Mouse (Mus musculus) lung, postnatal 14 days (tissue): ENCODE measurements around the gene Znfx1.
A peak's percentile ranks its signal among the peaks of the same experiment; 100 is the strongest.
"Not testable (repeated sequence)": the region's sequence is repeated elsewhere in the genome, so short reads cannot be mapped to it uniquely, and the experiment has no call there.

Source experiments
- DNase-seq: peaks from one replicate; pipeline ENCODE4 v3.0.0; 2021

Znfx1 gene

GRCm38 (mm10) chr2:167048698-167049358 lies 14.0 kb downstream of the Znfx1 start:
- DNase-seq: no peak

DNA sequence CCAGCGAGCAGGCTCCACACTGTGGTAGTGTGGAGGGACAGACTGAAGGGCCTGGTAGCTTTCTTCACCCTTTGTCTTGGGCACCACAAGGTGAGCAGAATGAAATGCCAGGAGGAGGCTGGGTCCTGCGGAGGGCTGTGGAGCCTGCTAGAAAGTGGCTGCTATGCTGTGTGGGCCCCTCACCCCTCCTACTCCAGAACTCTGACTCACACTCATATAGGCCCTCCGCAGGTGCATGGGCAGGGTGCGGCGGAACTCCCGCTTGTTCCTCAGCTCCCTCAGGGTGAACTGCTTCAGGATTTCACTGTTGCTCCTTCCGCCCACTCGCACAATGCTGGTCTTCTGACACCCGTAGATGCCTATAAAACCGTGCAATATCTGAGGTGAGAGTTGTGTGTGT lies 14.6 kb downstream of the Znfx1 start:
- no peak for DNase-seq

DNA sequence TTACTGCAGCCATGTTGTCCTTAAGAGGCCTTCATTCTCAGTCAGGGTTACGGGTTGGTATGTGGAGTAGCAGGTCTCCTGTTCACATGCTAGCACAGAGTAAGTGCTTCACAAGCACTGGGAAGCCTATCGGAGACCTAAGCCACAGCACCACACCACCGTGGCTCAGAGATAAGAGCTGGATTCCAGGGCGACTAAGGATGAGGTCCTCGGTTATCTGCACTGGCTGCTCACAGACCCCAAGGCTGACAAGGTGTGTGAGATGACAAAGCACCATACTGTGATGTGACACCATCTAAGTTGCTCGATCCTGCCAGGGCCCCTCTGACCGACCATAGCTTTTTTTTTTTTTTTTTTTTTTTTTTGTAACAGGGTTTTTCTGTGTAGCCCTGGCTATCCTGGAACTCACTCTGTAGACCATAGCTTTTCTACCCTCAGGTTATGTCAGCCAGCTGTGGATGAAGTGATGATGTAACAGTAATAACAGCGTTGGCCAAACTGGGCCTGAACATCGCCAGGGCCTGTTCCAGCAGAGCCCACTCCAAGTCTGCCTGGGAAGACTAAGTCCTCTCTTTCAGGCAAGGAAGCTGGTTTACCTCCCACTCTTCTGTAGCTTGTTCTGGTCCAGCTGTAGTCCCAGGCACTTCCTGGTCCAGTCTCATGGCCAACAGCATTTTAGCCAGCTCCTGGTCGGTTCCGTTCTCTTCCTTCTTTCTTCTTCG lies 19.3 kb downstream of the Znfx1 start:
- DNase-seq: no peak

DNA sequence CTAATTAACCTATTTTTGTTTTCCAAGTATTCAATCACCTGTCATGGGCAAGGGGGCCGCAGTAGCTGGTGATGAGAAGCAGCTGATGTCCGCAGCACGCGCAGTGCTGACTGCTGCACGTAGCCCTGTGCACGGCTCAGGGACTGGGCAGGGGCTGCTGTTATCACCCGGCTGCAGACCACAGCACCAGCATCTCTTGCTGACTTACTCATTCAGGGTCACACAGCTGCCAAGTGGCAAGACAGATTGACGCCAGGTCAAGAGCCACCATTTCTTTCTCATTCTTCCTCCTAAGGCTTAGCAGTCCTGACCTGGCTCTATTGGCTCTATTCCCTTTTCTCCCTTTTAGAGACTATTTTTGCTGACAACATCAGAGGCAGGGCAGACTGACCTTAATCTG lies 23.4 kb downstream of the Znfx1 start:
- DNase-seq: no peak

DNA sequence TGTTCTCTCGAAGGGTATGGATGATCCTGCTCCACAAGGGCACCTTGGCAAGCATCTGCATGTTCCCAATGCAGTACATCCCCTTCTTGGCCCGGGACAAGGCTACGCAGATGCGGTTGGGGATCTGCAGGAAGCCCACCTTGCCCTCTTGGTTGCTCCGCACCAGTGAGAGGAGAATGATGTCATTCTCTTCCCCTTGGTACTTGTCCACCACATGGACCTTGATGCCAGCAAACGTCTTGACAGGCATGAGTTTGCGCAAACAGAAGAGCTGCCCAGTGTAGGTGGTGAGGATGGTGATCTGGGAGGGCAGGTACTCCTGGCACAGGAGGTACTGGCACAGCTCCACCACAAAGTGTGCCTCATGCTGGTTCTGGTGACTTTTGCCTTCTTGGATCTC lies 24.1 kb downstream of the Znfx1 start:
- no peak for DNase-seq

DNA sequence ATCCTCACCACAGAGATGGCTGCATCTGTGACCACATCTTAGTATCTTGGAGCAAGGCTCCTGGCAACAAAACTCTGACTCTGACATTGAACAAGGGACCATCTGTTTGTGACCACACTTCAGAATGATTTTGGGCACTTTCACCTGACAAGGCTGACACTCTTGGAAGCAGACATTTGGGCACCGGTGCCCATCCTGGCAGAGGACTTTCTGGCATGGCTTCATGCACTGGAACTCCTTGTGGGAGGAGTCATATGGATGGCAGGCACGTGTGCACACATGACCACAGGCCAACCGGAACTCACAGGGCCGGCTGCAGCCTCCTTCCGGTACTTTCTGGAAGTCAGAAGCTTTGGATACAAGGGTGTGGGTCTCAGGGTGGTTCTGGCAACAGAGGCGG lies 24.5 kb downstream of the Znfx1 start:
- no peak for DNase-seq

GRCm38 (mm10) chr2:167037710-167038109 lies 25.1 kb downstream of the Znfx1 start:
- DNase-seq: no peak

- DNase-seq: no peak
These were observed 32.3 kb downstream of the Znfx1 start for GRCm38 (mm10) chr2:167030507-167030906.

GRCm38 (mm10) chr2:167028553-167028952 lies 34.3 kb downstream of the Znfx1 start:
- DNase-seq: no peak

GRCm38 (mm10) chr2:167019396-167019795 lies 43.4 kb downstream of the Znfx1 start:
- DNase-seq: no peak

DNA sequence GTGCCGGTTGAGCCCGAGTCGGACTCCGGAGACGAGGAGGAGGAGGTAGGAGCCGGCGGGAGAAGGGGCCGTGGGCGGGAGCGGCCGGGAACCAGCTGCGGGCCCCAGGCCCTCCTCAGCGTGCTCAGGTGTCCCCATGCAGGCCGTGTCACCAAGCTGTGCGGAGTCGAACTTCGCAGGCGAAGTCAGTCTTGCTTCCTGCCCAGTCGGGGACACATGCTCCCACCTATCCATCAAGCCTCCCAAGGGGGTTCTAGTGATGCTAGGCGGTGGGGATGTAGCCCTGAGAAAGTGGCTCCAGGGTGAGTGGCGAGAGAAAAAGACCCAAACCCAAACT lies 47.5 kb downstream of the Znfx1 start:
- no peak for DNase-seq

GRCm38 (mm10) chr2:167014702-167015381 lies 48.0 kb downstream of the Znfx1 start, which contains the start of gene Ddx27:
Ddx27 (plus strand) TSS chr2:167015193.
- peak; percentile 93 for DNase-seq

DNA sequence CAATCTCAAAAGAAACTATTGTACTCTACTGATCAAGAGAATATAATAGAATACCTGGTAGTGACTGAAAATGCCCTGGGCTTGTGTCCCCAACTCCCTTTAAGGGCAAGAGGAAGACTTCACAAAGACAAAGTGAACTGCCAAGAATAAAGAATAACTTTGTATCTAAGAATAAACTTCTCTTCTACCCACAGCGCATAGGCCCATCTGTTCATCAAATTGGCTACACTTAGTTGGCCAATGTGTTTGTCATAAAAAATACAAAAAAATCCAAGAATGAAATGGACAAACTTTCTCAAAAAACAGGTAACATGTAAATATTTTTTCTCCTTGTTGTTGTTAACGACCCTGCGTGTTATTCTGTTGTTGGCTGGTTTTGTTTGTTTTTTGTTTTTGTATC lies 52.3 kb downstream of the Znfx1 start:
- DNase-seq: no peak

DNA sequence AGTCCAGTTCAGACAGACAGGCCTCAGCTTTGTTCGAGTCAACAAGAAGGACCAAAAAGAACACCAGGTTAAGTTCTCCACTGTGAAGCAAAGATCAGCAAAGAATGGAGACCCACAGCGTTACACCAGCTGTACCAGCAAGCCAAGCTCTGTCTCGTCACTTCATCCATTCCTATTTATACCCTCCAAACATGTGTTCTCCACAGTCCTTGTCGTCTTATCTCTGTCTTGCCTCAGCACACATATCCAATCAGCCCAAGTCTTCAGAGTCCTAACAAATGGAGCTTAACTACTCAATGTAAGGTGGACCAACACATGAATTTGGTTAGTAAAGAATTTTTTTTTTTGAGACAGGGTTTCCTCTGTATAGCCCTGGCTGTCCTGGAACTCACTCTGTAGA lies 53.3 kb downstream of the Znfx1 start:
- DNase-seq: no peak

GRCm38 (mm10) chr2:167007565-167007964 lies 55.2 kb downstream of the Znfx1 start:
- not testable (repeated sequence) for DNase-seq

DNA sequence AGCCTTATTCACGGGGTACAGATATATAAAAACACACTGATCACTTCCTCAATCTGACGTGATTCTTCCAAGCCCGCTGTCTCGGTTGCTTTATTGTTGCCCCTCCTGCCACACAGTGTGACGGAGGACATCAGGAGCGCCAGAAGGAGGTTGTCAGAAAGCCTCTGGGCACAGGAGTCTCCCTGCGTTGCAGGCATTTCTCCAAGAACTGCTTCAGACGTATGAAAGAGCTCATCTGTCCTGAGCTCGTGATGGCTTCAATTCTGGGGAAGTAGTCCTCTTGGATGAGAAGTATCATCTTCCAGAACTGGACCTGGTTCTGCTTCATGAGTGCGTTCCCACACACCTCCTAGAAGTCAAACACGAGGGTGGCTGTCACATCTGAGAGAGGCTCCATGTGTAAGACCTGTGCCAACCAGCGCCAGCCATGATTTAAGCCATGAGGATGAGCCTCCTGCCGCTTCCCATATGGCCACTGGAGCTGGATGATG lies 55.8 kb downstream of the Znfx1 start:
- no peak for DNase-seq

DNA sequence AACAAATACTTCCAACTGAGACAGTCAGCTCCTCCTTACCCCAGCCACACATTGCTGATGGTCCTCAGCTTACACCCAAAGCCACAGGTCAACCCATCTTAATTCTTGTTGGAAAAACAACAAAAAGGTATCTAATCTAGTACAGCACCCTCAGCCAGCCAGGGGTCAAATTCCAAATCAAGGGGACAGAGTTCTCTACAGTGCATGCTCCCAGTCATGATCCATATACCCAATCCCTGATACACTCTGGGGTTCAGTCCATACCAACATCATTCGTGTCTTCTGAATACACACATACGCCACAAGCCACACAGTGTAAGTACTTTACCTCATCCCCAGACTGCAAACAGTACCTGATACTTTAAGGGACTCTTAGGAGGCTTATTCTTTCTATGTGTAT lies 56.5 kb downstream of the Znfx1 start:
- DNase-seq: no peak

DNA sequence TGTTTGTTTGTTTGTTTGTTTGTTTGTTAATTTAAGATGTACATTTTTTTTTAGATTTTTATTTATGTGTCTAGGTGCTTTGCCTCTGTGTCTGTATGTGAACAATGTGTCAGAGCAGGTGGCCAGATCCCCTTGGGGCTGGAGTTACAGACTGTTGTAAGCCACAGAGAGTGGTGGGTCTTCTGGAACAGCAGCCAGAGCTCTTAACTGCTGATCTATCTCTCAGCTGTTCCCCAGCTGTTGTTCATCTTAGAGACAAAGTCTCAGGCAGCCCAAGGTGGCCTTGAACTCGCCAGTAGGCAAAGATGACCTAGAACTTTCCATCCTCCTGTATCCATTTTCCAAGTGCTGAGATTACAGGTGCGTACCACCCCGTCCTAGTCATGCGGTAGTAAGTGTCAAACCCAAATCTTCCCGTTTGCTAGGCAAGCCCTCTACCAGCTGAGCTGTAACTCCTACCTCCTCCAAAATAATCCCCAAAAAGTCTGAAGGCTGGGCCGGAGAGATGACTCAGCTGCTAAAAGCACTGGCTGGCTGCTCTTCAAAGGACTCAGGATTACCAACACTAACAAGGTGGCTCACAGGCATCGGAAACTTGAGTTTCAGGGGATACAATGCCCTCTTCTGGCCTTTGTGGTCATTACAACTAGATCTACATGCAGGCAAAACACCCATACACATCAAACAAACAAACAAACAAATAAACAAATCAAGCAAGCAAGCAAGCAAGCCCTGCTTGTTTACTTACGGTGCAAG lies 58.5 kb downstream of the Znfx1 start:
- peak; percentile 82 for DNase-seq

DNA sequence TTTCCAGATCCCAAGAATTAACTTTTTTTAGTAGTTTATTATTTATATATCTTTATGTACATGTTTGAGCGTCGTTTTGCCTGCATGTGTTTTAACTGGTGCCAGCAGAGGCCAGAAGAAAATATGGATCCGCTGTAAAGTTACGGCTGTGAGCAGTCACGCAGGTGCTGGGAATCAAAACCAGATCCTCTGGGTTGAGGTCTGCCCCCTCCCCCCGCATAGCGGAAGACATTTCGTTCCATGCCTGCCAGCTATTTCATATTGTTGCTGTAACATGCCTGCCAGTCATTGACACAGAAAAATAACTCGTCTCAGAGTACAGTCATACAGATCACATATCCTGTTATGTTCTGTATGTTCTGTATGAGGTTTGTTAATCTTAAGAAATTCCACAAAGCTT lies 61.3 kb downstream of the Znfx1 start:
- DNase-seq: no peak

GRCm38 (mm10) chr2:166996533-166996894 lies 66.3 kb downstream of the Znfx1 start:
- DNase-seq: no peak

GRCm38 (mm10) chr2:166995796-166996532 lies 66.9 kb downstream of the Znfx1 start, which contains the start of gene Stau1:
Stau1 (minus strand) TSS chr2:166996299.
- peak; percentile 96 for DNase-seq

- DNase-seq: no peak
These were observed 67.6 kb downstream of the Znfx1 start for GRCm38 (mm10) chr2:166995021-166995795.
